Mouse (Mus musculus) megakaryocyte, adult 5-6 weeks (primary cell): ENCODE measurements around the gene Myg1. TPM values are rescaled to one million over a fixed set of nuclear protein-coding genes. Genes with fewer than 3 reads are reported as not detected.

ENCODE experiments used
- ATAC-seq: 2 replicates; pipeline ENCODE4 v1.8.0; 2016; ENCODE audit warnings: mild to moderate bottlenecking, inconsistent platforms; ENCODE audit not compliant: poor library complexity, severe bottlenecking
- total RNA-seq, 2 experiments: library from RNA; stranded (forward) in 1 of 2; stranded (reverse) in 1 of 2; fragments of 153-499, 151-499 nt in 1 of 2; fragments of 221-1000, 200-1000 nt in 1 of 2; gene quantifications; 2 replicates each; pipeline versions ENCODE4 v1.2.3 to v1.2.4; 2015 to 2017

Myg1 gene
- total RNA-seq, 2 experiments from 2014 or later: 28.4 to 47.8 TPM

DNA sequence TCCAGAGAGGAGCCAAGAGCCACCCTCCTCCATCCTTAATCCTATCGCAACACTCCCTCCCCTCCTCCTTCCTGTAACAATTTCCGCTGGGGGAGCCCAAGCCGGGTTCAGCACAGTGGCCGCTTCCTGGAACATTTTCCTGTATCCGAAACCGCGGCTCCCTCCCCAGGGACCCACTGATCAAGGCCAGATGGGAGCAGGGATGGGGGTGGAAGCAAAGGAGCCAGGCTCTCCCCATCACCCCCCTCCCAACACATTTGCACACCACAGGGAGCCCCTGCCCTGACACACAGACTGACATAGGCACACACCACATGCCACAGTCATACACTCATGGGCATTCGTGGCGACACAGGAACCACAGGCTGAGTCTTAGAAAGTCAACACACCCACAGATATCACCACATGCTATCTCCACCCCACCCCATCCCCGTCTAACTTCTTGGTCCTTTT is 46.3 kb downstream of the Myg1 start:
- 0 out of 2 replicates have a peak, but pooled peaks have one; percentile 27 for ATAC-seq

DNA sequence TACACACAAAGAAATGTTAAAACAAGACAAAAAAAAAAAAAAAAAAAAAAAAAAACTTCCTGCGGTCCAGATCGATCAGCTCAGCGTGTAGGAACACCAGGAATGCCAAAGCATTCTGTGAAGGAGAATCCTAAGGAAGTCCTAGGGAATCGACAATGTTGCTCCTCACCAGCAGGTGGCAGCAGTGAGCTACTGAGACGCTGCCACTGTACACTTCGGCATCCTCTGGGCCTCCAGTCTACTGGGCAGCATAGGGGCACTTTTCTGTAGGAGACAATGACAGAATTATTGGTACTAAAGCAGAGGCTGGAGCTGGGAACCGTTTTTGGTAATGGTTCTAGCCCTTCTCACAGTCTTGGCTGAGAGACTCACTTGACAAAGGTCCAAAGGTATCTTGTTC is 50.1 kb downstream of the Myg1 start:
- peak; percentile 83 for ATAC-seq

DNA sequence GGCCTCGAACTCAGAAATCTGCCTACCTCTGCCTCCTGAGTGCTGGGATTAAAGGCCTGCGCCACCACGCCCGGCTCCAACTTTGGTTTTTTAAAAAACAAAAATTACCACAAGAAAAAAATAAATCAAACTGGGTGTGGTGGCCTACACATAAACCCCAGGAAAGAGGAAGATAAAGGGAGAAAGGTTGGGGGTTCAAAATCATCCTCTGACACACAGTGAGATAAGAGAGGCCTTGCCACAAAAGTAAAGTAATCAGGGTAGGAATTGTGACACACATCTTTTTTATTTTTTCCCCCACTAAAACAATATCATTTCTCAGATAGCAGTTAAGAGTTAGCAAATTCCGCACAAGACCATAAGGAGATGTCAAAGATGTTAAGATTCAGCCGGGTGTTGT is 52.2 kb downstream of the Myg1 start:
- no peak for ATAC-seq

DNA sequence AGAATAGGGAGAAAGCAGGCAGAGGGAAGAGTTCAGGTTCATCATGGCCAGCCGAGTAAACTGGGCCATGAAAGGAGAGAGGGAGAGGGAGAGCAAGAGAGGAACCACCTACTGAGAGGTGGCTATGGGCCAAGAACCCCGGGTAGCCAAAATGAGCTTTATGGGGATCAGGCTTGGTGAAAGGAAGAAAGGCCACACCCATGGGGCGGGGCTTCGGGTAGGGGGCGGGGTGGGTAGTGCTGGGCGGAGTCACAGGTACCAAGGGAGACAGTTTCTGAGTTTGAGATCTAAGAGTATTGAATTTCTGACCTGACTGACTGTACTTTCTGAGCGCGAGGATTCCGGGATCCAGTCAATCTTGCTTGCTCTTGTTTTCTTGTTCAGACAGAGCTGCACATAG is 55.1 kb downstream of the Myg1 start:
- no peak for ATAC-seq

Other genes starting within 250 kb of the Myg1 start
- gene Tns2, start 231.3 kb upstream of the Myg1 start, total RNA-seq (2015): 0.32 and 1.9 TPM in 2 replicates
- 0.07 TPM in 1 of 2 replicates, not detected in the other for gene Tns2, start 231.3 kb upstream of the Myg1 start, total RNA-seq (2017)
- 6.1 and 7.5 TPM in 2 replicates for gene Spryd3, start 195.5 kb upstream of the Myg1 start, total RNA-seq (2015)
- gene Spryd3, start 195.5 kb upstream of the Myg1 start, total RNA-seq (2017): 20.6 and 22.6 TPM in 2 replicates
- gene Igfbp6, start 187.3 kb upstream of the Myg1 start, total RNA-seq (2015): 1.3 TPM in 1 of 2 replicates, not detected in the other
- gene Igfbp6, start 187.3 kb upstream of the Myg1 start, total RNA-seq (2017): not detected in 2 replicates
- gene Soat2, start 181.2 kb upstream of the Myg1 start, total RNA-seq (2015): 0.78 and 0.82 TPM in 2 replicates
- gene Soat2, start 181.2 kb upstream of the Myg1 start, total RNA-seq (2017): 0.89 and 1.1 TPM in 2 replicates
- 27.7 and 38.0 TPM in 2 replicates for gene Zfp740, start 128.5 kb upstream of the Myg1 start, total RNA-seq (2015)
- 39.9 and 48.4 TPM in 2 replicates for gene Zfp740, start 128.5 kb upstream of the Myg1 start, total RNA-seq (2017)
- 5.6 and 9.3 TPM in 2 replicates for gene Csad, start 127.0 kb upstream of the Myg1 start, total RNA-seq (2015)
- 8.6 and 15.4 TPM in 2 replicates for gene Csad, start 127.0 kb upstream of the Myg1 start, total RNA-seq (2017)
- gene Itgb7, start 99.8 kb upstream of the Myg1 start, total RNA-seq (2015): 638 and 660 TPM in 2 replicates
- 1,192 and 1,305 TPM in 2 replicates for gene Itgb7, start 99.8 kb upstream of the Myg1 start, total RNA-seq (2017)
- 34.6 and 39.9 TPM in 2 replicates for gene Rarg, start 74.2 kb upstream of the Myg1 start, total RNA-seq (2015)
- gene Rarg, start 74.2 kb upstream of the Myg1 start, total RNA-seq (2017): 30.8 and 31.9 TPM in 2 replicates
- not detected in 2 replicates for gene Gm9918, start 61.1 kb upstream of the Myg1 start, total RNA-seq (2015)
- gene Gm9918, start 61.1 kb upstream of the Myg1 start, total RNA-seq (2017): not detected in 2 replicates
- gene Mfsd5, start 52.3 kb upstream of the Myg1 start, total RNA-seq (2015): 49.8 and 64.3 TPM in 2 replicates
- 34.8 and 35.1 TPM in 2 replicates for gene Mfsd5, start 52.3 kb upstream of the Myg1 start, total RNA-seq (2017)
- 26.3 and 37.4 TPM in 2 replicates for gene Espl1, start 35.4 kb upstream of the Myg1 start, total RNA-seq (2015)
- 15.2 and 30.9 TPM in 2 replicates for gene Espl1, start 35.4 kb upstream of the Myg1 start, total RNA-seq (2017)
- gene Pfdn5, start 5.6 kb upstream of the Myg1 start, total RNA-seq (2015): 385 and 398 TPM in 2 replicates
- 347 and 441 TPM in 2 replicates for gene Pfdn5, start 5.6 kb upstream of the Myg1 start, total RNA-seq (2017)
- gene Aaas, start 19.1 kb downstream of the Myg1 start, total RNA-seq (2015): 67.5 and 75.2 TPM in 2 replicates
- gene Aaas, start 19.1 kb downstream of the Myg1 start, total RNA-seq (2017): 64.3 and 100 TPM in 2 replicates
- gene Sp7, start 35.5 kb downstream of the Myg1 start, total RNA-seq (2015): not detected in 2 replicates
- not detected in 2 replicates for gene Sp7, start 35.5 kb downstream of the Myg1 start, total RNA-seq (2017)
- 68.3 and 71.8 TPM in 2 replicates for gene Sp1, start 74.4 kb downstream of the Myg1 start, total RNA-seq (2015)
- gene Sp1, start 74.4 kb downstream of the Myg1 start, total RNA-seq (2017): 64.1 and 72.2 TPM in 2 replicates
- gene Amhr2, start 113.7 kb downstream of the Myg1 start, total RNA-seq (2015): not detected in 2 replicates
- not detected in 2 replicates for gene Amhr2, start 113.7 kb downstream of the Myg1 start, total RNA-seq (2017)
- 306 and 344 TPM in 2 replicates for gene Prr13, start 127.3 kb downstream of the Myg1 start, total RNA-seq (2015)
- 197 and 215 TPM in 2 replicates for gene Prr13, start 127.3 kb downstream of the Myg1 start, total RNA-seq (2017)
- 705 and 801 TPM in 2 replicates for gene Pcbp2, start 138.8 kb downstream of the Myg1 start, total RNA-seq (2015)
- 156 and 205 TPM in 2 replicates for gene Pcbp2, start 138.8 kb downstream of the Myg1 start, total RNA-seq (2017)
- gene Gm10337, start 172.0 kb downstream of the Myg1 start, total RNA-seq (2015): not detected in 2 replicates
- not detected in 2 replicates for gene Gm10337, start 172.0 kb downstream of the Myg1 start, total RNA-seq (2017)
- gene Map3k12, start 185.4 kb downstream of the Myg1 start, total RNA-seq (2015): 0.09 and 0.27 TPM in 2 replicates
- 0.33 and 0.85 TPM in 2 replicates for gene Map3k12, start 185.4 kb downstream of the Myg1 start, total RNA-seq (2017)
- gene Tarbp2, start 186.5 kb downstream of the Myg1 start, total RNA-seq (2015): 10.7 and 14.1 TPM in 2 replicates
- 19.4 and 21.2 TPM in 2 replicates for gene Tarbp2, start 186.5 kb downstream of the Myg1 start, total RNA-seq (2017)
- gene Npff, start 193.2 kb downstream of the Myg1 start, total RNA-seq (2015): 2.8 and 5.0 TPM in 2 replicates
- 0.81 TPM in 1 of 2 replicates, not detected in the other for gene Npff, start 193.2 kb downstream of the Myg1 start, total RNA-seq (2017)